Mouse (Mus musculus): ENCODE results near the gene Prdm5.

Prdm5 gene

GRCm38 (mm10) chr6:65925737-65926333, 147.0 kb downstream of the Prdm5 start:
- no peak for ATAC-seq (ENCODE audit: insufficient number of reproducible peaks, low FRiP score, low TSS enrichment)

- no peak for ATAC-seq (ENCODE audit: insufficient number of reproducible peaks, low FRiP score, low TSS enrichment)
These were observed 151.7 kb downstream of the Prdm5 start for GRCm38 (mm10) chr6:65930523-65930922.

GRCm38 (mm10) chr6:65932776-65933175, 154.0 kb downstream of the Prdm5 start:
- ATAC-seq (ENCODE audit: insufficient number of reproducible peaks, low FRiP score, low TSS enrichment), result no peak

- ATAC-seq (ENCODE audit: insufficient number of reproducible peaks, low FRiP score, low TSS enrichment), result no peak
These were observed 154.4 kb downstream of the Prdm5 start for GRCm38 (mm10) chr6:65933177-65933576.

- ATAC-seq (ENCODE audit: insufficient number of reproducible peaks, low FRiP score, low TSS enrichment), result no peak
These were observed 156.9 kb downstream of the Prdm5 start for GRCm38 (mm10) chr6:65935566-65936281.

- no peak for ATAC-seq (ENCODE audit: insufficient number of reproducible peaks, low FRiP score, low TSS enrichment)
These were observed 171.7 kb downstream of the Prdm5 start for GRCm38 (mm10) chr6:65950492-65950891.

GRCm38 (mm10) chr6:65952309-65952708, 173.5 kb downstream of the Prdm5 start, which contains the start of gene 4930544G11Rik:
4930544G11Rik (plus strand) TSS chr6:65952609.
- ATAC-seq (ENCODE audit: insufficient number of reproducible peaks, low FRiP score, low TSS enrichment), result no peak

GRCm38 (mm10) chr6:65969386-65970111, 190.8 kb downstream of the Prdm5 start:
- ATAC-seq (ENCODE audit: insufficient number of reproducible peaks, low FRiP score, low TSS enrichment), result peak; percentile 68; the same call in 1 of the 2 replicates

GRCm38 (mm10) chr6:65970410-65970809, 191.6 kb downstream of the Prdm5 start:
- 0 out of 2 replicates have a peak, but pooled peaks have one; percentile 3 for ATAC-seq (ENCODE audit: insufficient number of reproducible peaks, low FRiP score, low TSS enrichment)
